Mouse (Mus musculus) embryonic facial prominence, embryonic 11.5 days (tissue): Measurements from ENCODE around the gene Lrp2. TPM values are rescaled to one million over a fixed set of nuclear protein-coding genes. Genes with fewer than 3 reads are reported as not detected.

Experiments used
- ATAC-seq: fragments of 200-750 bp; cut with Nextera tagmentation; replicated peaks from 2 replicates; pipeline ENCODE4 v1.8.0; 2017; ENCODE audit warnings: low read depth; ENCODE audit not compliant: insufficient number of reproducible peaks, low FRiP score, low TSS enrichment
- DNase-seq: peaks from one replicate; pipeline ENCODE4 v3.0.0-alpha.2; 2015; ENCODE audit warnings: low spot score
- H3K27ac ChIP-seq: fragments of 300-500 bp; sonication (generic); replicated peaks from 2 replicates; pipeline ENCODE4 v1.5.1; 2014; ENCODE audit warnings: mild to moderate bottlenecking, low read depth, low read length, control low read depth
- H3K27me3 ChIP-seq: fragments of 300-500 bp; sonication (generic); 2 replicates; pipeline ENCODE4 v1.6.1; 2014; ENCODE audit warnings: mild to moderate bottlenecking, low read length, moderate library complexity, mixed read lengths; ENCODE audit not compliant: control insufficient read depth, insufficient read depth
- H3K36me3 ChIP-seq: fragments of 300-500 bp; sonication (generic); replicated peaks from 2 replicates; pipeline ENCODE4 v1.6.1; 2014; ENCODE audit warnings: low read depth, mild to moderate bottlenecking, low read length, moderate library complexity, mixed read lengths; ENCODE audit not compliant: control insufficient read depth, insufficient read depth
- H3K4me1 ChIP-seq: fragments of 300-500 bp; sonication (generic); 2 replicates; pipeline ENCODE4 v1.6.1; 2014; ENCODE audit warnings: low read length, mixed read lengths; ENCODE audit not compliant: control insufficient read depth, insufficient read depth
- H3K4me2 ChIP-seq: fragments of 300-500 bp; sonication (generic); 2 replicates; pipeline ENCODE4 v1.6.1; 2014; ENCODE audit warnings: low read depth, mild to moderate bottlenecking, control low read depth, low read length, moderate library complexity
- H3K4me3 ChIP-seq: fragments of 300-500 bp; sonication (generic); 2 replicates; pipeline ENCODE4 v1.5.1; 2014; ENCODE audit warnings: low read depth, low read length, control low read depth
- H3K9ac ChIP-seq: fragments of 300-500 bp; sonication (generic); replicated peaks from 2 replicates; pipeline ENCODE4 v1.6.1; 2014; ENCODE audit warnings: mild to moderate bottlenecking, control low read depth, low read length
- H3K9me3 ChIP-seq: fragments of 300-500 bp; sonication (generic); replicated peaks from 2 replicates; pipeline ENCODE4 v1.6.1; 2016; ENCODE audit warnings: mild to moderate bottlenecking, low read length, inconsistent platforms, mixed read lengths; ENCODE audit not compliant: control insufficient read depth
- WGBS: fragments of 180-500 bp; shearing (Covaris S2); extraction: QIAGEN DNeasy Blood & Tissue Kit; methylation state at CpG from one replicate; pipeline ENCODE4 v1.1.7; 2014; 5-methylcytosine and 5-hydroxymethylcytosine counted together
- polyA plus RNA-seq: library from polyadenylated mRNA; unstranded; fragments of >200 nt; fragmentation: Nextera tagmentation; extraction: Ambion mirVana; gene quantifications from 2 replicates; pipeline ENCODE4 v1.2.1, GENCODE M21; 2014

The Lrp2 gene
- polyA plus RNA-seq, 1 experiment from 2014 or later = 1.7 TPM

- Histone ChIP-seq H3K4me2 (no peak overlapping the region), H3K4me3 (no peak overlapping the region), H3K36me3 (no peaks in the 10 kb centered on the region), H3K27ac (no peak overlapping the region), H3K9ac (no peak overlapping the region), H3K27me3 (no peaks in the 10 kb centered on the region), H3K9me3 (no peaks in the 10 kb centered on the region), H3K4me1 (no peaks in the 10 kb centered on the region)
- no peak for DNase-seq
- WGBS = 74% methylated on average over 7 of the region's 7 CpGs
- no peak for ATAC-seq
Observed at GRCm38 (mm10) chr2:69566281-69566680, 19.6 kb downstream of the Lrp2 start.

GRCm38 (mm10) chr2:69563492-69563891 lies 22.4 kb downstream of the Lrp2 start:
- Histone ChIP-seq H3K9me3 (no peaks in the 10 kb centered on the region), H3K4me2 (no peak overlapping the region), H3K9ac (no peak overlapping the region), H3K4me1 (no peaks in the 10 kb centered on the region), H3K27ac (no peak overlapping the region), H3K4me3 (no peak overlapping the region), H3K36me3 (no peaks in the 10 kb centered on the region), H3K27me3 (no peaks in the 10 kb centered on the region)
- DNase-seq (no peak), ATAC-seq (no peak)
- 84% methylated on average over 6 of the region's 6 CpGs for WGBS

DNA sequence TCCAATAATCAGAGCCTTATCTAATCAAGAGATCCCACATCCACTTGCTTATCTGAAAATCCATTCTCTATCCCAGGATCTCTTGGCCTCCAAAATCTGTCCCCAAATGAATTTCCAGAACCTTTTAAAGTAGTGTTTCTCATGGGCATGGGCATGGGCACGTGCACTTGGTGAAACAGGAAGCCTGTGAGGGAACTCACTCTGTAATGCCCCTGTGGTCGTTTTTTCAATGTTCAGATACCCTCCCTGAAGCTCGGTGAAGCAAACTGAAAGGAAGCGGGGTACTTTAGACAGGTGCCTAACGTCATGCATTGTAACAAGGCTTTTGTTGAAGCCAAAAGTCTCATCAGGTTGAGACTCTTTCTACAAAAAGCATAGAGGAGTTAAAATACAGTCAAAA lies 23.1 kb downstream of the Lrp2 start:
- no peaks in the 10 kb centered on the region for H3K36me3 ChIP-seq
- H3K27me3 ChIP-seq = no peaks in the 10 kb centered on the region
- H3K4me2 ChIP-seq = no peak overlapping the region
- H3K9me3 ChIP-seq = no peaks in the 10 kb centered on the region
- WGBS = 74% methylated on average over 5 of the region's 5 CpGs
- DNase-seq (no peak), ATAC-seq (no peak)
- H3K27ac ChIP-seq = no peak overlapping the region
- H3K9ac ChIP-seq = no peak overlapping the region
- H3K4me3 ChIP-seq = no peak overlapping the region
- H3K4me1 ChIP-seq = no peaks in the 10 kb centered on the region

GRCm38 (mm10) chr2:69560221-69560620 lies 25.6 kb downstream of the Lrp2 start:
- ATAC-seq (no peak), DNase-seq (no peak)
- Histone ChIP-seq H3K9ac (no peak overlapping the region), H3K36me3 (no peaks in the 10 kb centered on the region), H3K9me3 (no peaks in the 10 kb centered on the region), H3K27ac (no peak overlapping the region), H3K4me1 (no peaks in the 10 kb centered on the region), H3K4me3 (no peak overlapping the region), H3K27me3 (no peaks in the 10 kb centered on the region), H3K4me2 (no peak overlapping the region)
- WGBS = 83% methylated on average over 4 of the region's 4 CpGs

- H3K4me3 ChIP-seq = no peak overlapping the region
- no peak overlapping the region for H3K9ac ChIP-seq
- no peaks in the 10 kb centered on the region for H3K36me3 ChIP-seq
- H3K9me3 ChIP-seq = no peaks in the 10 kb centered on the region
- H3K4me1 ChIP-seq = no peaks in the 10 kb centered on the region
- WGBS = 78% methylated on average over 15 of the region's 15 CpGs
- H3K27ac ChIP-seq = no peak overlapping the region
- H3K27me3 ChIP-seq = no peaks in the 10 kb centered on the region
- DNase-seq = no peak
- no peak overlapping the region for H3K4me2 ChIP-seq
- ATAC-seq = no peak
Observed at GRCm38 (mm10) chr2:69559380-69559779, 26.5 kb downstream of the Lrp2 start.

DNA sequence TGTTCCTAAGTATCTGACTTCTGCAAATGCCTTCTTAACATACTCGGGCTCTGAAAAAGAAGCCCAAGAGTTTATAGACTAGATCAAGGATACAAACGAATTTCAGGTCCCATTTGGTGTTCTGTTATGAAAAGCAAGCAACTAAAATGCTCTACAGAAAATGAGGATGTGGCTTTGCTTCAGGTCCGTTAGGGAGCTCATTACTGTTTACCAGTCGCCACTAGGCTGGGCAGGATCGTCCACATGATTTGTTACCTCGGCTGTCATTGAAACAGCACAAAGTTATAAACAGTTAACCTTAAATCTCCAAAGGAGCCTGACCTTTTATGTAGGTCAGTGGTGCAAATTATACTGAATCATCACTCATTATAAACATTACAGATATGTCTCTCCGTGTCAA lies 29.2 kb downstream of the Lrp2 start:
- Histone ChIP-seq H3K4me2 (no peak overlapping the region), H3K27ac (no peak overlapping the region), H3K4me1 (no peaks in the 10 kb centered on the region), H3K27me3 (no peaks in the 10 kb centered on the region), H3K9ac (no peak overlapping the region), H3K9me3 (no peaks in the 10 kb centered on the region), H3K36me3 (no peaks in the 10 kb centered on the region), H3K4me3 (no peak overlapping the region)
- no peak for DNase-seq
- no peak for ATAC-seq
- WGBS = 70% methylated on average over 7 of the region's 7 CpGs

DNA sequence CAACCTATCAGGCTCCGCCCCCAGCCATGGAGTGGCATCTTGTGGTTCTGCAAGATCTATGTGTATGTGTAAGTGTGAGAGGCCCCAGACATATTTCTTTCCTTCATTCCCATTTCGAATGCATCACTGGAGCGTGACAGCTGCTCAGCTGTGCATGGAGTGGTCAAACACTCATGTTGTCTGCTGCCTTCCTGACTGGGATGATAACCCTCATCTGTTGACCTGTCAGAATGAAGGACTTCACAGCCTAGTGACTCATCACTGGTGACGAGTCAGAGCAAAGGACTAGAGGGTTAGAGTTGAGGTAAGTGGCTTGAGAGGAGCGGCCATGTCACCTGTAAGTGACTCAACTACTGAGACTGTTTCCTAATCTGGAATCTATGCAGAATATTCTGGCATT lies 34.2 kb downstream of the Lrp2 start:
- Histone ChIP-seq H3K9ac (no peak overlapping the region), H3K36me3 (no peaks in the 10 kb centered on the region), H3K4me1 (no peaks in the 10 kb centered on the region), H3K9me3 (no peaks in the 10 kb centered on the region), H3K4me3 (no peak overlapping the region), H3K27me3 (no peaks in the 10 kb centered on the region), H3K27ac (no peak overlapping the region), H3K4me2 (no peak overlapping the region)
- no peak for ATAC-seq
- no peak for DNase-seq
- WGBS = 85% methylated on average over 5 of the region's 5 CpGs

DNA sequence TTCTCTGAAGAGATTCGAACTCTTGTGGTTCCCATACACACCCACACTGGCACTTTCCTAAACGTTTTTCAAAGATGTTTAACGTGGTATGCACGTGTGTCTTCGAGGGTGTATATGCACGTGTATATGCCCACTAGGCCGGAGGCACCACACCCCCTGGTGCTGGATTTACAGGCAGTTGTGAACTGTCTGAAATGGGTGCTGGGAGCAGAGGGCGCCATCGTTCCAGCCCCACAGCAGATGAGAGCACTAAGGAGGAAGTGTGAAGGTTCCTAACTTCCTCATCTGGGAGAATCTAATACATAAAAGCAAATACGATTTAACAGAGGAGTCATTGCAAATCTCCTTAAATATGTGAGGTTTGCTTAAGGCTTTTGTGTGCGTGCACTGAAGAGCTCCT lies 39.0 kb downstream of the Lrp2 start:
- ATAC-seq (no peak), DNase-seq (no peak)
- H3K27me3 ChIP-seq = no peaks in the 10 kb centered on the region
- H3K27ac ChIP-seq = no peak overlapping the region
- WGBS = 83% methylated on average over 11 of the region's 11 CpGs
- H3K4me3 ChIP-seq = no peak overlapping the region
- H3K9me3 ChIP-seq = no peaks in the 10 kb centered on the region
- no peak overlapping the region for H3K9ac ChIP-seq
- no peak overlapping the region for H3K4me2 ChIP-seq
- H3K4me1 ChIP-seq = no peaks in the 10 kb centered on the region
- H3K36me3 ChIP-seq = no peaks in the 10 kb centered on the region
